Mouse (Mus musculus): ENCODE data around the gene Ero1l. TPM values are rescaled to one million over a fixed set of nuclear protein-coding genes. Genes with fewer than 3 reads are reported as not detected.

Gene Ero1l
- 36.7 and 37.8 TPM in 2 replicates for polyA plus RNA-seq (2016; fragmentation: Nextera tagmentation; extraction: Ambion mirVana)

DNA sequence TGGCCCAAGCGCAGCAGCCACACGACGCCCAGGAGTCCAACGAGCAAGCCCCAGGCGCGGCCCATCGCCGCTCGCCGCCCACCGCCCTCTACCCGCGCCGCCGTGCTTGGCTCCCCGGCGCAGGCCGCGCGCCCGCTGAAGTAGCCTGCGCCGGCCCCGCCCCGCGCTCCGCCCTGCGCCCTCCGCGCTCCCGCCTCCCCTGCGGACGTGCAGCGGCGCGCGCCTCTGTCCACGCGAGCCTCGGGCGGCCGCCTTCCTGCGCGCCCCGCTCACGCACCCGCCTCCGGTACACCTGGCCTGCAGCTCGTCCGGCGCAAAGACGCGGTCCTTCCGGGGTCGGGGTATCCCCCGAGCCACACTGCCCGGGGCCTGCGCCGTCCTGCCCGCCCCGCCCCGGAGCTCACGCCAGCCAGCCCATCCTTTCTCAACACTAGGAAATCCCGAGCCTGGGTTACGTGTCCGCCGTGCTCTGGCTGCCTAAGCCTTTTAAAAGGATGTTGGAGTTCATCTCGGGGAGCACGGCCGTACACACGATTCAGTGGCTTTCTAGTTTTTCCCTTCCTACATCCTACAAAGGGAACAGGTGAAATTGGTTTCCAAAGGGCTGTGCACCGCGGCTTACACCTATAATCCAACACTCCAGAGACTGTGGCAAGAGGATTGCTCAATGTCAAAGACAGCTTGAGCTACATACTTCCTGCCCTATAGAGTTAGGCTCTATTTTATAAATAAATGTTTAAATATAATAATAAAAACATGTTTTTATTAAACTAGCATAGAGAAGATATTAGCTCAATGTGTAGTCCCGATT is at the start of gene Ero1l:
TSS of gene Ero1l (minus strand) at position 346 of the 811 bp plus-strand sequence.
- peak within 1 kb of the TSS; percentile 89 for H3K9ac ChIP-seq
- peak; percentile 97 for ATAC-seq (ENCODE audit: low FRiP score)
- H3K27me3 ChIP-seq, result 0 out of 2 replicates have a peak, but pooled peaks cover 3% of the 10 kb centered on the region

DNA sequence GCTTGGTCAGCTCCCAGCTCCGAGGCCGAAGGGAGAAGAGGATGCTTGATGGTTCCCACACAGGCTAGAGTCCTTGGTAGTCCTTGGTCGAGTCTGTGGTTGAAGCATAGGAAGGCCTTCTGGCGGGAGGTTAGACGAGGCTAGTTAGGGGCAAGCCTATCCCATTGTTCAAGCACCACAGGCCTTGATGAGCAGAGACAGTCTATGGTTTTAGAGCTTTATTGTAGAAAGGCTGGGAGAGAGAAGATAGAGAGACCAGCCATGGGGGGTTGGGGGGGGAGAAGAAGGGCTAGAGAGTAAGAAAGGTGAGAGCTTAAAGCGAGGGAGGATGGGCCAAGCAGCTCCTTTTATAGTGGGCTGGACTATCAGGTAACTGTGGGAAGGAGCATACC is 46.6 kb upstream of the Ero1l start:
- no peak overlapping the region for H3K27ac ChIP-seq
- 0 out of 2 replicates have a peak, but pooled peaks cover 3% of the 10 kb centered on the region for H3K9me3 ChIP-seq
- no peak overlapping the region for H3K4me2 ChIP-seq
- no peak overlapping the region for H3K4me3 ChIP-seq (replicated peaks)
- WGBS, result 87% methylated on average over 6 of the region's 6 CpGs
- no peak overlapping the region for H3K9ac ChIP-seq
- H3K36me3 ChIP-seq (replicated peaks), result peaks cover 10% of the 10 kb centered on the region
- H3K4me1 ChIP-seq, result peaks cover 5% of the 10 kb centered on the region; the same call in 1 of the 2 replicates
- no peak for ATAC-seq (ENCODE audit: low FRiP score)
- no peaks in the 10 kb centered on the region for H3K27me3 ChIP-seq

More for the DNA sequence above, at the start of gene Ero1l:
- H3K4me3 ChIP-seq (replicated peaks), result peak within 1 kb of the TSS; percentile 90
- peaks cover 11% of the 10 kb centered on the region for H3K4me1 ChIP-seq
- 3% methylated on average over 50 of the region's 74 CpGs for WGBS
- H3K9me3 ChIP-seq, result no peaks in the 10 kb centered on the region
- H3K36me3 ChIP-seq (replicated peaks), result no peaks in the 10 kb centered on the region
- H3K27ac ChIP-seq, result peak within 1 kb of the TSS; percentile 88
- peak within 1 kb of the TSS; percentile 73 for H3K4me2 ChIP-seq

DNA sequence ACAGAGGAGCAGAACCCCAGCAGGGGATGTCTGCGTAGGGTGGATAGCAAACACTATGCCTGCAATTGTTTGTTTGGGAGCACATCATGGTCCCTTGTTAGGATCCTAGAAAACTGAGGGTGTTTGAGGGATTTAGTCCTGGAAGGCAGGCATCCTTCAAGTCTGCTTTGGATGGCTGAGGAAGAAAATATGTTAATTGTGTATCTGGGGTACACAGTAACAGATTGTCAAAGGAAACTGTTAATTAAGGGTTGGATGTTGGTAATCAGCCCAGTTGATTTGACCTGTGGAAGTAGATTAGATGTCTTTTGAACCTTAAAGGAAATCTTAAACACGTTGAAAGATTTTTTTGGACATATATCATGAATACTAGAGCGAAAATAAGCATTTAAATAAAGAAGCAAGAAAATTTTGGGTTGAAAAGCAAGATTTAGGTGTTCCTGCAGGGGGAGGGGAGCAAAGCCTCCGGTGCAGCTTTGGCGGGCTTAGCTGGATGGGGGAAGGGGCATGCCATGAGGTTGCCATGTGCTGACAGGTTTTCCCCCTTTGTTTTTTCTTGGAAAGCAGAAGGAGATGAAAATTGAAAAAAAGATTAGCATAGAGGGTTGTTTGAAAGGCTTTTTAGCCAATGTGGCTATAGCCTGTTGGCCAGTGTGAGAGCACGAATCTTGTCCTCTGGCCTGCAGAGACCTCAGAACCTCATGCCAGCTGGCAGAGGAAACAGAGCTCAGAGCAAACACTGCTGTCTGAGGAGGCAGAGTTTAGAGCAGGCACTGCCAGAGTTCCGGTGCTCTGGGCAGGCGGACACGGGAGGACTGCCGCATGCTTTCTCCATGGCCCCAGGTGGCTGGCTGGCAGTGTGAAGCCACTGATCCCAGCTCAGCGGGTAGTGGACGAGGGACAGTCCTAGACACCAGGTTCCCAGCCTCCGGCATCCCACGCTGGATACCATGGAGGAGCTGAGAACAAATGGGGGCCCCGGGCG is 45.9 kb upstream of the Ero1l start:
- no peak for ATAC-seq (ENCODE audit: low FRiP score)
- H3K27me3 ChIP-seq, result no peaks in the 10 kb centered on the region
- 74% methylated on average over 16 of the region's 16 CpGs for WGBS
- H3K9ac ChIP-seq, result no peak overlapping the region
- no peak overlapping the region for H3K4me3 ChIP-seq (replicated peaks)
- H3K9me3 ChIP-seq, result no peaks in the 10 kb centered on the region
- H3K27ac ChIP-seq, result no peak overlapping the region
- H3K4me2 ChIP-seq, result no peak overlapping the region
- peaks cover 4% of the 10 kb centered on the region for H3K36me3 ChIP-seq (replicated peaks)
- H3K4me1 ChIP-seq, result peaks cover 5% of the 10 kb centered on the region; the same call in 1 of the 2 replicates

DNA sequence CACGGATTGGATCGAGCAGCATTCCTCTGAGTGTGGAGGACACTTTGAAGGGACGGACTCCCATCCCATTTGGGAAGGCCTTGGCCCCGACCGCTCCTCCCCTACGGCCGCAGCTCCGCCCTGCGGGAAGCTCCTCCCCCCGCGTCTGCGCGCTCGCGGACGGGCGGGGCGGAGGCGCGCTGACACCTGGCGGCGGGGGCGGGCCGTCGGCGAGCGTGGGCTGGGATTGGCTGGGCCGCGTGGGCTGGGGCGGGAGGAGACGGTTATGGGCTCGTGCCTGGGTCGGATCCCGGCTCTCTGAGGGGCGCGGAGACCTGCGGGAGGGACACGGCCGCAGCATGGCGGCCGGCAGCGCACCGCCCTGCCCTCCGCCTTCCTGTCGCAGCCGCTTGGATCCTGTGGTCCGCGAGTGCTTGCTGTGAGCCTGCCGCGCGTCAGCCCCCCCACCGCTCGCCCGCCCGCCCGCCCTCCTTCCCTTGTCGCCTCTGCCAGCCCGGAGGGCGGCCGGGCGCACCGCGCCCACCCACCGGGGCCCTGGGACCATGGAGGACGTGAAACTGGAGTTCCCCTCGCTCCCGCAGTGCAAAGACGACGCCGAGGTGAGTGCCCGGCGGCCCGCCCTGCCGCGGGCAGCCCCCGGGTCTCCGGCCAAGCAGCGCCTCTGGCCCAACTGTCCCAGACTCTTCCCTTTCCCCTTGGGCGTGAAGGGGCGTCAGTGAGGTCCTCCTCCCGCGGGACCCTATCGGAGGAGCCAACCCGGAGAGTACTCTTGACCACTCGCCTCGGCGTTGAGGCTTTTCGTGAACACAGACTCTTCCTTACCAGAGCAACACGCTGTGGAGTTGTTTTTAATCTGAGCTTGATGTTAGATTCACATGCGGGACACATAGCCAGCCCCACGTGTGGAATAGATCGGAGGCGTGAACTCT is 32.6 kb upstream of the Ero1l start, which contains the start of gene Styx:
TSS of gene Styx (plus strand) at position 163 of the 929 bp plus-strand sequence.
- peak within 1 kb of the TSS; percentile 75 for H3K27ac ChIP-seq
- peak within 1 kb of the TSS; percentile 74 for H3K4me3 ChIP-seq (replicated peaks)
- peak; percentile 98 for ATAC-seq (ENCODE audit: low FRiP score)
- H3K9me3 ChIP-seq, result no peaks in the 10 kb centered on the region
- 0% methylated on average over 77 of the region's 93 CpGs for WGBS
- no peaks in the 10 kb centered on the region for H3K27me3 ChIP-seq
- H3K36me3 ChIP-seq (replicated peaks), result peaks cover 20% of the 10 kb centered on the region
- peak within 1 kb of the TSS; percentile 75 for H3K9ac ChIP-seq
- peaks cover 13% of the 10 kb centered on the region for H3K4me1 ChIP-seq
- H3K4me2 ChIP-seq, result peak within 1 kb of the TSS; percentile 69

DNA sequence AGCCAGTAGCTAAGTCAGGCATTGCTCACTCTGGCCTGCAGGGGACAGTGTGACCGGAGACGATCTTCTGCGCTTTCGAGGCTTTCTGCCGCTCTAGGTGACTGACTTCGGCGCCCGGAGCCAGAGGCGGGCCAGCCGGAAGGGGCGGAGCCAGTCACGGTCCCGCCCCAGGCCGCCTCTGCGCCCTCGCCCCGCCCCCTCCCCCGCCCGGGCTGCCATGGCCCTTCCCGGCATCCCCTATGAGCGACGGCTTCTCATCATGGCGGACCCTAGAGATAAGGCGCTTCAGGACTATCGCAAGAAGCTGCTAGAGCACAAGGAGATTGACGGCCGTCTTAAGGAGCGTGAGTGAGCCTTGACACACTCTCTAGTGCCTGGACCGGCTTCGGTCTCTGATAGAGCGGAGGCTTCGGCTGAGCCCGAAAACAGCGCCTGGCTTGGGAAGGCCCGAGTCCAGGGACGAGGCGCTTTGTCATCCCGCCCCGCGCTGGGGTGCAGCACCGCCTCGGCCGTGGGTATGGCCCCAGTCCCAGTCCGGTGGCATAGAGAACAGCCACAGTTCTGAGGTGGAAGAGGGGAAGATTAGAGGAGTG is 11.1 kb upstream of the Ero1l start, which contains the start of gene Psmc6:
TSS of gene Psmc6 (plus strand) at position 200 of the 593 bp plus-strand sequence.
- peak within 1 kb of the TSS; percentile 94 for H3K9ac ChIP-seq
- peak within 1 kb of the TSS; percentile 85 for H3K27ac ChIP-seq
- H3K4me1 ChIP-seq, result peaks cover 13% of the 10 kb centered on the region
- ATAC-seq (ENCODE audit: low FRiP score), result peak; percentile 98
- peaks cover 29% of the 10 kb centered on the region for H3K36me3 ChIP-seq (replicated peaks)
- no peaks in the 10 kb centered on the region for H3K27me3 ChIP-seq
- WGBS, result under 1% methylated on average over 44 of the region's 44 CpGs
- H3K4me2 ChIP-seq, result peak within 1 kb of the TSS; percentile 62
- H3K4me3 ChIP-seq (replicated peaks), result peak within 1 kb of the TSS; percentile 90
- H3K9me3 ChIP-seq, result no peaks in the 10 kb centered on the region

DNA sequence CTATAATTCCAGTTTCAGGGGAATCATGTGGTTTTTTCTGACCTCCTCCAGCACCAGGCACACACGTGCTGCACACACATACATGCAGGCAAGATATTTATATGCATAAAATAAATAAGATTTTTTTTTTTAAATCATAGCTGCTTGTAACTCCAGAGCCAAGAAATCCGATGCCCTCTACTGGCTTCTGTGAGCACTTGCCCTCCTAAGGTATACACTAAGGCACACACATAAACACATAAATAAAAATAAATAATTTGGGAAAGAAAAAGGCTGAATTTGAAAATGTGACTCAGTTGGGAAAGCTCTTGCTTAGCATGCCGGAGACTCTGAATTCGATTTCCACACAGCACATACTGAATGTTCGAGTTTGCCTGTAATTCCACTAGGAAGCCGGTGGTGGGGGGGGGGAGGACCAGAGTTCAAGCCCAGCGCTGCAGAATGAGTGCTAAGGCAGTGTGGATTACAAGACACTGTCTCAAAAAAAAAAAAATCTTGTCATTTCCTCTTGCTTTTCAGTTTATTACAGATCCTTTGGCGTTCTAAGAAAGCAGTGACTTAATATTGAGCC is 10.5 kb upstream of the Ero1l start:
- Histone ChIP-seq H3K9me3 (no peaks in the 10 kb centered on the region), H3K9ac (peak overlapping the region; percentile 94; the same call in 1 of the 2 replicates), H3K27me3 (no peaks in the 10 kb centered on the region), H3K4me3 (replicated peaks) (peak overlapping the region; percentile 90), H3K27ac (no peak overlapping the region), H3K36me3 (replicated peaks) (peaks cover 26% of the 10 kb centered on the region), H3K4me2 (peak overlapping the region; percentile 47), H3K4me1 (peaks cover 13% of the 10 kb centered on the region)
- peak; percentile 18 for ATAC-seq (ENCODE audit: low FRiP score)
- 15% methylated on average over 8 of the region's 8 CpGs for WGBS

DNA sequence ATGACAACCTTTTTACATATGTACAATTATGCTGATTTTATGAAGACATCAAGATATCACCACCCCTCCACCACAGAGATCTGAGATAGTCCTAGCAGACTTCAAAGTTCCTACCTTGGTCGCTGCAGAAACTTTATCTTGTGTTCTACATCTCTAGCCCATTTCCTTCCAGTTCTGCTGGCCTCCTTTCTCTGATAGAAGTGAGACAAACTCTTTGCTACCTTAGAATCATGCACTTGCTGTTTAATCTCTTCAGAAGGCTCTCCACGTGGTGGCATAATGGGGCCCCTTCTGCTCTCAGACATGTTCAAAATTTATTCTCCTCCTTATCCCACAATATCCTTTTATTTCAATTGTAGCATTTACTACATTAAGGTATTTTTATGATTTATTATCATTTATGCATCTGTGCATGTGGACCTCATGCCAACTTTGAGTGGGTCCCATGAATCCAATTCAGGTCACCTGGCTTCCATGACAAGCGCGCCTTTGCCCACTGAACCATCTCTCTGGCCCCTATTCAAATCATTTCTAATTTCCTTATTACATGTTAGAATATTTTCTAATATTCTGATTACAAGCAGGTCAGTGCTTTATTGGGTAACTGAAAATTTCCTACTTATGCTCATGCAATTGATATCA is 9.6 kb upstream of the Ero1l start:
- no peak for ATAC-seq (ENCODE audit: low FRiP score)
- Histone ChIP-seq H3K9me3 (no peaks in the 10 kb centered on the region), H3K27me3 (no peaks in the 10 kb centered on the region), H3K4me2 (no peak overlapping the region), H3K36me3 (replicated peaks) (peaks cover 20% of the 10 kb centered on the region), H3K4me1 (peaks cover 13% of the 10 kb centered on the region), H3K4me3 (replicated peaks) (no peak overlapping the region), H3K27ac (no peak overlapping the region), H3K9ac (no peak overlapping the region)
- WGBS, result 93% methylated on average over 4 of the region's 4 CpGs

DNA sequence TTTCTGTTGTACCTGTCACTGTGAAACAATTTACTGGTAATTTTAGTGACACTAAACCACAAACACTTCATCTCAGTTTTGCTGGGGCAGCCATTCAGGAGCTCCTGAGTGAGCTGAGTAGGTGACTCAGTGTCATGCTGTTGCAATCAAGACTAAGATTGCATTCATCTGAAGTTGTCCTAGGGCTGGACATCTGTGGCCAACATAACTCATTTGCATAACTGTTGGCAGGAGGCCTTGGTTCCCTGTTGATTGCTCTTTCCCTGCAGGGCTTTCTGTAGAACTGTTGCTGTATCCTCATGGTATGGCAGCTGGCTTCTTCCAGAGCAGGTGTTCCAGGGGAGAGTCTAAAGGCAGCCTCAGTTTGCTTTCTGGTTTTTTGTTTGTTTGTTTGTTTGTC is 6.9 kb upstream of the Ero1l start:
- Histone ChIP-seq H3K9me3 (no peaks in the 10 kb centered on the region), H3K27ac (no peak overlapping the region), H3K4me3 (replicated peaks) (no peak overlapping the region), H3K4me1 (peaks cover 4% of the 10 kb centered on the region; the same call in 1 of the 2 replicates), H3K27me3 (0 out of 2 replicates have a peak, but pooled peaks cover 3% of the 10 kb centered on the region), H3K4me2 (no peak overlapping the region), H3K9ac (no peak overlapping the region), H3K36me3 (replicated peaks) (no peaks in the 10 kb centered on the region)
- ATAC-seq (ENCODE audit: low FRiP score), result no peak

DNA sequence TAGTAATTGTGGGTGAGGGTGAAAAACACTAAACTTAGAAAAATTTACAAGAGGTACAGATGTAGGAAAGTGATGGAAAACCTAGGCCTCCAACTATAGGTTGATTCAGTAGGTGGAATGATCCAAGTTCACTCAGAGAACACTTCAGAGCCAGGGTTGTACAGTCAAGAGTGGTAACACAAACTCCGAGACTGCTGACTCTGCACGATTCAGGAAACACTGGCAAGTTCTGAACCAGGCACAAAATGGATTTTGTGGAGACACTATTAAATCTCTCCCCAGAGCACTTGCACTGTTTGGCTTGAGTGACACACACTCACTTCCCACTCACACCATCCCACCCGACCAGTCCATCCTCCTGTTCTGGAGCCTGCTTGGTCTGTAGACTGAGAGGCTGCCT is 4.7 kb upstream of the Ero1l start:
- Histone ChIP-seq H3K36me3 (replicated peaks) (no peaks in the 10 kb centered on the region), H3K4me3 (replicated peaks) (no peak overlapping the region), H3K9me3 (no peaks in the 10 kb centered on the region), H3K4me1 (peaks cover 4% of the 10 kb centered on the region; the same call in 1 of the 2 replicates), H3K4me2 (no peak overlapping the region), H3K9ac (no peak overlapping the region), H3K27me3 (0 out of 2 replicates have a peak, but pooled peaks cover 3% of the 10 kb centered on the region), H3K27ac (no peak overlapping the region)
- 92% methylated on average over 3 of the region's 3 CpGs for WGBS
- no peak for ATAC-seq (ENCODE audit: low FRiP score)

DNA sequence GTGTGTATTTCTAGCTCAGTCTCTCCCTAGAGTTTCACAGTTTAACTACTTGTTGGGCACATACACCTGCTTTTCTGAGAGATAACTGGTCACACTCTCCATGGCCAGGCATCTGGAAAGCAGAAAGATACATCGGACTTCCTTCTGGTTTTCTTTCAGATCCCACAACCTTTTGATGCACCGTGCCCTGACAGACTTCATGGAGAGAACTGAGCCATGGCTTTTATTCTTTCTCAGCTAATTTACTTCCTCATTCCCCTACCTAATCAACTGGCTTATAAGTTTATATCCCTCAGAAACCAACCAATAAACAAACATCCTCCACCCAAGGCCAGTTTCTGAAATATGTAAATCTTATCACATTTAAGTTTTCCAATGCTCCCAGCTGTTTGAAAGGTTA is 3.9 kb upstream of the Ero1l start:
- Histone ChIP-seq H3K4me1 (peaks cover 6% of the 10 kb centered on the region), H3K27me3 (0 out of 2 replicates have a peak, but pooled peaks cover 3% of the 10 kb centered on the region), H3K9me3 (no peaks in the 10 kb centered on the region), H3K4me3 (replicated peaks) (no peak overlapping the region), H3K36me3 (replicated peaks) (no peaks in the 10 kb centered on the region), H3K27ac (no peak overlapping the region), H3K4me2 (no peak overlapping the region), H3K9ac (no peak overlapping the region)
- ATAC-seq (ENCODE audit: low FRiP score), result no peak
- 91% methylated on average over 2 of the region's 2 CpGs for WGBS

All from forebrain, embryonic 12.5 days (tissue).